Mouse (Mus musculus) cerebellum, postnatal 36 days (tissue): ENCODE data around the gene Coro2a.
"Not testable (repeated sequence)": the region's sequence is repeated elsewhere in the genome, so short reads cannot be mapped to it uniquely, and the experiment has no call there.

Experiments
- DNase-seq, 2 experiments: peaks; one replicate each; pipeline ENCODE4 v3.0.0; 2021 to 2022; ENCODE audit warnings: mixed read lengths in 2 of 2

Gene Coro2a

GRCm38 (mm10) chr4:46611181-46611580 is 9.2 kb upstream of the Coro2a start:
- DNase-seq, result peak; percentile 87 to 98

DNA sequence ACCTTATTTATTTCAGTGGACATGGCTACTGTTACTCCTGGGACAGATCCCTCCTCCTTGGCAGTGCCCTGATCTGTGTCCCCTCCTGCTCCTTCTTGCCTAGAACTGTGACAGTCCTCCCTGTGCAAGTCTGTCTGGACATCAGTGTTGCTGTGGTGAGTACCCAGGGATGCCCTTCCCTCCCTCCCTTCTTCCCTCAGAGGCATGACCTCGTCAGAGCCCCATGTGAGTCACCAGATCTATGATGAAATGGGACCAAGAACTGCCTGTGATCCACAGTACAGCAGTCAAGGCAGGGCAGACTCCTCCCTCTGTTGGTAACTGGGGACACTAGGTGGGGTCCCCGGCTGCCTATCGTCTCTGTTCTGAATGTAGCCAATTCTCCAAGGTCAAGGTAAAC is 5.6 kb upstream of the Coro2a start:
- no peak for DNase-seq

DNA sequence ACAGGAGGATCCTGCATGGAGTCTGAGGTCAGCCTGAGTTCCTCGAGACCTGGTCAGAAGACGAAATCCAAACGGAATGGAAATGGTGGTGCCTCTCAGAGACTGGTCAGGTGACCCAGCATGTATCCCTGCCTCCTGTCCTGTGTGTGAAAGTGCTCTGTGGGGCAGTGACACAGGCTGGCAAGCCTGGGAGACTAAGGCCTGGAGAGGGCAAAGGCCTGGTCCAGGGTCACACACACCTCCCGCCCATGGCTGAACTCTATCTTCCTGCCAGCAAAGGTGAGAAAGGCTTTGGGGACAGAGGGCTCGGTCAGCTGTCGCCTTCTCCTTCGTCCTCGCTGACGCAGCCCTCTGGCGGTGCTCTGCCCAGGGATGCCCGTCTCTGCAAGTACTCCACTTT is 3.4 kb upstream of the Coro2a start:
- no peak for DNase-seq

GRCm38 (mm10) chr4:46602704-46603103 is 702 bp upstream of the Coro2a start:
- peak in 1 of 2 experiments; percentile 11 for DNase-seq

- peak; percentile 71 to 74 for DNase-seq
Measured at GRCm38 (mm10) chr4:46601258-46601843, 651 bp downstream of the Coro2a start.

GRCm38 (mm10) chr4:46600473-46601257 is 1.3 kb downstream of the Coro2a start:
- peak in 1 of 2 experiments; percentile 12 for DNase-seq

DNA sequence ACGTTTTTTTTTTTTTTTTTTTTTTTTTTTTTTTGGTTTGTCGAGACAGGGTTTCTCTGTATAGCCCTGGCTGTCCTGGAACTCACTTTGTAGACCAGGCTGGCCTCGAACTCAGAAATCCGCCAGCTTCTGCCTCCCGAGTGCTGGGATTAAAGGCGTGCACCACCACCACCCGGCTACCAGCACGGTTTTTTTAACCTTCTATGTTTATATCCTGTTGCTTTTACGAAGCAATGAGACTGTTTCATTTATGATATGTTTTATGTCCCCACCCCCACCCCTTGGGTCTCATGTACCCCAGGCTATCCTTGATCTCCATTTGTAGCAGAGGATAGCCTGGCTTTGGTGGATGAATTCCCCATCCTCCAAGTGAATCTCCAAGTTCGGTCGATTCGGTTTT is 2.4 kb downstream of the Coro2a start:
- DNase-seq, result not testable (repeated sequence)

- DNase-seq, result peak in 1 of 2 experiments; percentile 6
Measured at GRCm38 (mm10) chr4:46598981-46599380, 3.0 kb downstream of the Coro2a start.

DNA sequence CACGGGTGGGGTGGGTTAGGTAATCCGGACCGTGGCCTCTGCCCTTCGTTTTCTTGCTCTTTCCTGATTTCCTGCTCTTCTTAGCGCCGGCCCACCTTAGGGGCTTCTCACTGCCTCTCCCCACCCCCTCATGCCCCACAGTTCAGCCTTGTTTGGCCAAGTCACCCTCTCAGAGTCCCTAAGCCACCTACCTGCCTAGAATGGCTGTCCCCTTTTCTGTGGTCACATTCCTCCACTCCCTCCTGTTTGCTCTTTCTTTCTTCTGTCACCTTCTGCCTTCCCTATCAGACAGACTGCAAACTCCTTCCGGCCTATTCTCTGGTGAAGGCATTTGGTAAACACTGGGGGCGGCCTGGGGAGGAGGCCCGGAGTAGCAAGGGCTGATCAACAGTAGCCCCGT is 3.9 kb downstream of the Coro2a start:
- DNase-seq, result no peak

GRCm38 (mm10) chr4:46597286-46597961 is 4.6 kb downstream of the Coro2a start:
- DNase-seq, result peak in 1 of 2 experiments; percentile 33

DNA sequence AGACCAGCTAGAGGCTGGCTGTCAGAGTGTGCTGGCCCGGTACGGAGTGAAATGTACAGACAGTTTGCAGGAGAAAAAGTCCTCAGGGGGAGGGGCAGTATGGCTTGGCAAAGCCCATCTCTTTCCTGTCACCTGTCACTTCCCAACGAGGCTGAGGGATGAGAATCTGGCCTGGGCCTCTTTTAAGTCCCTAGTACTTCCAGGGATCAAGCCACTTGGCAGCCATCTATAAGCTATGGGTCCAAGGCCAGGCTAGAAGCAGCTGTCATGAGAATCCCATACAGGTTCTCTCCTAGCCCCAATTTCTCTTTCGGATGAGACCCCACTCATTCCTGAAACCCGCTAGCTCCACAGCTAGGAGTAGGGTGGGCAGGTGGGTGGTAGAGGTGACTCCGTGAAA is 5.6 kb downstream of the Coro2a start:
- peak; percentile 58 to 65 for DNase-seq

DNA sequence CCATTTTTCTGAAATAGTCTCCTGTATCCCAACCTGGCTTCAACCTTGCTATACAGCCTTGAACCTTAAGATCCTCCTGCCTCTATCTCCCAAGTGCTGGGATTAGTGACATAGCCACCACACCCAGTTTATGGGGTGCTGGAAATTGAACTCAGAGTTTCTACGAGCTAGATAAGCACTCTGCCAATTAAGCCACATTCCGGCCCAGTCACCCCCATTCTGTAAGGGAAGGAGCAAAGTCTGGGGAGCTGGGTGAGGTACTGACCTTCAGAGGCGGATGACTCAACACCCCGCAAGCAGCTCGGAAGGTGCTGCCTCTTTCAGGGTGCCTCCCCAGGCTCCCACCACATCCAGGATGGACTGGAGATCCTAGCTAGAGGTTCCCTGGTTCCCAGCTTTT is 7.9 kb downstream of the Coro2a start:
- DNase-seq, result peak in 1 of 2 experiments; percentile 2

DNA sequence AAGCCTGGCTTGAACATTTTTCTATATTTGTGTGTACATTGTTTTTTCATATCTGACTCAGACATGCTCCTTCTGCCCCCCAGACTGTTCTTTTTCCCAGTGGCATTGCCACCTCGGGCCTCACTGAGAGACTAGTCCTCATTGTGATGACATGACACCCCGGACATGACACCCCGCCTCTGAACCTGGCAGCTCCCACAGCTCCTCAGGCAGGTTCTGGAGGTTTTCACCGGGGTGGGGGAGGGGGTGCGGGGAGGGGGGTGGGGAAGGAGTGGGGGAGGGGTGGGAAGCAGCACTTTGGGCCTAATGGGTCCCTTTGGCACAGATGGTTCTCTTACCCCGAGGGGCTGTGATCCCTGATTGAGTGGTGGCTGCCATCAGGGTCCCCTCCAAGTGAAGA is 8.5 kb downstream of the Coro2a start:
- peak in 1 of 2 experiments; percentile 1 for DNase-seq

GRCm38 (mm10) chr4:46591833-46592520 is 10.0 kb downstream of the Coro2a start:
- peak in 1 of 2 experiments; percentile 23 for DNase-seq

DNA sequence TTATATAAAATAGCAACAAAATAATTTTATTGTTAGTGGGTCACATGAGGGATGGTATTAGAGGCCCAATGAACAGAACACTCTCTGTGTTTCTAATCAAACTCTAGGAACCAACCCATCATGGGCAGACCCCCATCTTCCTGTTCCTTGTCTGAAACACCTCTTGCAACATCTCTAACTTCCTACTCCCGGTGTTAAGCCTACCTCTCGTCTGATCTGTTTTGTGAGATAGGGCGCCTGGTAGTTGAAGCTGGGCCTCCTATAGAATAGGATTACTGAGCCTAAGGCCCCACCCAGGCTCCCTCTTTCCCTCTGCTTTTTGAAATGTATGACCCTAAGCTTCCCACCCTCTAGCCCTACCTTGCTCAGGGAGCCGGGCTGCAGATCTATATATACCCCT is 11.2 kb downstream of the Coro2a start:
- no peak for DNase-seq

DNA sequence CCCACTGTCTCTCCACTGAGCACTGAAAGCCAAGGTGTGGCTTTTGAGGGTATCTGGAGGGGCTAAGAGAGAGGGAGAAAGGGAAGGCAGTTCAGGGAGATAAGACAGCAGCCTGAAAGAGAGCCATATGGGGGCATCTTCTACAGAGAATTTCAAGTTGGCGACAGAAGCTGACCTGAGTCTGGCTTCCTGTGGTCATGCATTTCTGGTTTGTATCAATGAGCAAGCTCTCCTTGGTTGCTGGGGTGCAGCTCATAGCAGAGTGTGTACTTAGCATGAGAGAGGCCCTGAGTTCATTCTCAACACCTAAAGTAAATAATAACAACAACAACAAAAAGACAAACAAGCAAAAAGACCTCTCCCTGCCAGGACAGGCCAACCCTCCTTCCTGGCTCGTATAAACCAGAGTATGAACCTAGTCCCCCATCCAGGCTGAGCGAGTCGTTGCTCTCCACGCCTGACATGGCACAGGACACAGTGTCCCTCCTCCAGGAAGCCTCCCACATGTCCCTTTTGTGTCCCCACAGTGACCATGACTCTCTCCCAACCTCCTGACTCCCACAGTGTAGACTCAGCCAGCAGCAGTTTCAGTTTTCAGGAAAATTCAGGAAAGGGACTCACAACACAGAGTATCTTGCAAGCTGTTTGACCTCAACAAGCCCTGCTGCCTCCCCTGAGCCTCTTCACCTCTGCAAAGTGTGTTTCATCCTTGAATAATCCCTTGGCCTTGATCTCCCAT is 11.9 kb downstream of the Coro2a start:
- peak in 1 of 2 experiments; percentile 2 for DNase-seq

GRCm38 (mm10) chr4:46589151-46589550 is 12.9 kb downstream of the Coro2a start:
- peak in 1 of 2 experiments; percentile 2 for DNase-seq

DNA sequence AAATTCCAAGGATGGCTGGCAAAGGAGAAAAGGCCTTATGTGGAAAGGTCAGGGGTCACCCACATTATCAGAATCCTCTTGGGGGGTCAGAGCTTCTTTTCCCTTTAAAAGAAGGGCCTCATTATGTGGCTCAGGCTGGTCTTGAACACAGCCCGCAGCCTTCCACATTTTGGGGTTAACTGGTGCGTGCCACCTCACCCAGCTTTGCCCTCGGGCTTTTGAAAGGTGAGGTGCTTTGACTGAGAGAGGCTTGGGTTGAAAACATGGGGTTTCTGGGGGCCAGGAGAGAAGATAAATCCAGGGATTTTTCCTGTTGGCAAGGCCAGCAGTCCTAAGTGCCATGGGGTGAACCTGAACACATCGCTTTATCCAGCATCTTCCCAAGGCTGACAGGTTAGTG is 15.5 kb downstream of the Coro2a start:
- peak in 1 of 2 experiments; percentile 1 for DNase-seq

- DNase-seq, result peak; percentile 21 to 28
Measured at GRCm38 (mm10) chr4:46585811-46586190, 16.2 kb downstream of the Coro2a start.

DNA sequence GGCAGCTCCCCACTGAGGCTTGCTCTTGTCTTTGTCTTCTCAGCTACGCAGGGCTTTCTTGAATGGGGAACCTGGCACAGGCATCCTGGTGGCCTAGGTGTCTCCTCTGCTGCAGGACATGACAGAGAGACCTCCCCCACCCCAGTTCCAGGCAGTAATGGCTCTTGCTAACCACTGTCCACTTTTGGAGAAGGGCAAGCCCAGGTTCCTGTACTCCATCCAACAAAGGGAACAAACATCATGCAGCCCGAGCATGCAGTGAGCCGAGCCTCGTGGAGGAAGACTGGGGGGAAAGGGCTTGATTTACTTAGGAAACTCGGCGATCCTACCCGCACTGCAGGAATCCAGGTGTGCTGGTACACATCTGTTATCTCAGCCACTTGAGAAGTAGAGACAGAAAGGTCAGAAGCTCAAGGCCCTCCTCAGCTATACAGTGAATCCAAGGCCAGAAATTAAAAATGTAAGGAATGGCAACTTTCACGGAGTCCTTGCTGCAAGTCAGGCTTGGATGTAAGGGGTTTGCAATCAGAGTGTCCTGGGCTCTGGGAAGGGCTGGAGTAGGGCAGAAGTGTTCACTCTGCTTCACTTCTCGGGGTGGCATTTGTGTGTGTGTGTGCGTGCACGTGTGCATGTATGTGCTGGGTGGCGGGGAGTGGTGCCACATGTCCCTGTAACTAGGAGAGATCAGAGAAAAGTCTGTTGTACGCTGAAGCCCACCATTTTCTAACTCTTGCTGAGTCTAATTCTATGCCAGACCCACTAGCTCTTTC is 16.8 kb downstream of the Coro2a start:
- peak in 1 of 2 experiments; percentile 3 for DNase-seq

DNA sequence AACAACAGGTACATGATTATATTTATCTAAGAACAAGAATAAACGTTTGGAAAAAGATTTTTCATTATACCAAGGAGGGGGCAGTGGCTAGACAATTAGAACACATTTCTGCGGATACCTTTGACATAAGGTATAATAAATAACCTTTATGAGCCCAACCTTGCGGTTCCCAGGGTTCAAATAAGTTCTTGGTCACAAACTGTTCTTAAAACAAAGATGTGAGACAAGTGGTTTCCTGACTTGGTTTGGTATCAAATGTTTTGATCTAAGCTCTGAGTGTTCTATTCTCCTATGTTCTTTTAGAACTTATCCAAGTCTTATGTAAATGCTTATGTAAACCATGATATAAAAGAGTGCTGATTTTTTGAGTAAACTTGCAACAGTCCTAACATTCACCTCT is 17.5 kb downstream of the Coro2a start:
- DNase-seq, result not testable (repeated sequence)

- DNase-seq, result not testable (repeated sequence)
Measured at GRCm38 (mm10) chr4:46584084-46584483, 17.9 kb downstream of the Coro2a start.
